Mouse (Mus musculus) spleen, adult 2 months (tissue): ENCODE results near the gene Akr1c19. TPM values are rescaled to one million over a fixed set of nuclear protein-coding genes. Genes with fewer than 3 reads are reported as not detected.

Source experiments
- DNase-seq, 2 experiments: peaks; one replicate each; pipeline versions ENCODE4 v3.0.0 to v3.0.0-alpha.2; 2012 to 2021; ENCODE audit warnings: low spot score in 2 of 2, low read depth in 1 of 2
- H3K27ac ChIP-seq: fragments of 200-500 bp; 2 replicates; pipeline ENCODE4 v1.5.1; 2012; ENCODE audit warnings: low read length, inconsistent platforms; ENCODE audit not compliant: insufficient read depth
- H3K27me3 ChIP-seq: fragments of 200-500 bp; 2 replicates; pipeline ENCODE4 v1.6.1; 2012; ENCODE audit warnings: mild to moderate bottlenecking, moderate library complexity, low read length, inconsistent platforms; ENCODE audit not compliant: control insufficient read depth, insufficient read depth
- H3K36me3 ChIP-seq: fragments of 200-500 bp; 2 replicates; pipeline ENCODE4 v1.6.1; 2012; ENCODE audit warnings: mild to moderate bottlenecking, low read length, inconsistent platforms; ENCODE audit not compliant: control insufficient read depth, insufficient read depth
- H3K4me1 ChIP-seq: fragments of 200-500 bp; 2 replicates; pipeline ENCODE4 v1.6.1; 2011; ENCODE audit warnings: inconsistent platforms; ENCODE audit not compliant: control insufficient read depth, insufficient read depth, insufficient read length
- H3K4me3 ChIP-seq: fragments of 200-500 bp; 2 replicates; pipeline ENCODE4 v1.5.1; 2011; ENCODE audit warnings: mild to moderate bottlenecking, inconsistent platforms; ENCODE audit not compliant: insufficient read depth, insufficient read length; ENCODE audit errors: extremely low read depth
- CTCF ChIP-seq: fragments of 200-500 bp; IDR thresholded peaks from 2 replicates; pipeline ENCODE4 v1.5.1; 2011; ENCODE audit warnings: mild to moderate bottlenecking, inconsistent platforms; ENCODE audit not compliant: insufficient read depth, insufficient read length, insufficient replicate concordance; ENCODE audit errors: extremely low read depth
- POLR2A ChIP-seq: fragments of 200-500 bp; IDR thresholded peaks from 2 replicates; pipeline ENCODE4 v1.6.1; 2011; ENCODE audit warnings: low read depth, low read length, inconsistent platforms
- WGBS: fragments of 180-500 bp; shearing (Covaris S2); methylation state at CpG from one replicate; pipeline ENCODE4 v1.1.7; 2018; 5-methylcytosine and 5-hydroxymethylcytosine counted together
- polyA plus RNA-seq: library from polyadenylated mRNA; depleted of rRNA; stranded (reverse); fragments of >200 nt; gene quantifications from 2 replicates; pipeline ENCODE4 v1.2.3, GENCODE M21; 2012; rRNA removed

The Akr1c19 gene
- polyA plus RNA-seq, 1 experiment: 0.22 TPM

- Histone ChIP-seq H3K36me3 (no peaks in the 10 kb centered on the region), H3K27me3 (no peaks in the 10 kb centered on the region), H3K4me1 (no peaks in the 10 kb centered on the region), H3K27ac (no peak overlapping the region), H3K4me3 (no peak overlapping the region)
- no peak for DNase-seq
- TF ChIP-seq CTCF: no peak
- no peak for TF ChIP-seq POLR2A
Measured at GRCm38 (mm10) chr13:4270860-4271259, 42.4 kb downstream of the Akr1c19 start.

- no peaks in the 10 kb centered on the region for H3K36me3 ChIP-seq
- no peak for DNase-seq
- H3K4me3 ChIP-seq: no peak overlapping the region
- WGBS: 78% methylated on average over 2 of the region's 2 CpGs
- no peak for TF ChIP-seq POLR2A
- no peak for TF ChIP-seq CTCF
- H3K27me3 ChIP-seq: no peaks in the 10 kb centered on the region
- H3K4me1 ChIP-seq: no peaks in the 10 kb centered on the region
- no peak overlapping the region for H3K27ac ChIP-seq
Measured at GRCm38 (mm10) chr13:4277526-4277925, 49.0 kb downstream of the Akr1c19 start.

DNA sequence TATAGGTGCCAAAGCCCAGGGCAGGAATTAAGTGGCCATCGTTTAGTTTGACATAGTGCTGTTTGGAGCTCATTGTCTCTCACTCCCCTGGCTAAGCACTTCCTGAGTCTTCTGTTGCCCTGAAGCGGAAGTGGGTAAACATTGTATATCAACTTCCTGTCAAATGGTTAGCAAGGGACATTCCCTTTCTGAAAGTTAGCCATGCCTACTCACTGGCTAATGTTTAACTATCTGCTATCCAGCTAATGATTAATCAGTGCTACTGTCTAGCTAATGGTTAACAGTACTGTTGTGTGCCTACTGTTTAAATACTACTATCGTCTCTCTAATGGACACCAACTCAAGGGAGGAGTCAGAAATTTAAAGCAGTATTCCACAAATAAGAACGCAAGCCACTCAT, 50.8 kb downstream of the Akr1c19 start, which contains the start of gene Akr1c12:
TSS of gene Akr1c12 (minus strand) at position 150 of the 400 bp plus-strand sequence.
- TF ChIP-seq CTCF (no peak), POLR2A (no peak)
- H3K4me3 ChIP-seq: no peak within 1 kb of the TSS; the same call in 1 of the 2 replicates
- no peaks in the 10 kb centered on the region for H3K36me3 ChIP-seq
- 51% methylated on average over 4 of the region's 4 CpGs for WGBS
- DNase-seq: no peak
- H3K27ac ChIP-seq: no peak within 1 kb of the TSS
- no peaks in the 10 kb centered on the region for H3K27me3 ChIP-seq
- H3K4me1 ChIP-seq: no peaks in the 10 kb centered on the region

DNA sequence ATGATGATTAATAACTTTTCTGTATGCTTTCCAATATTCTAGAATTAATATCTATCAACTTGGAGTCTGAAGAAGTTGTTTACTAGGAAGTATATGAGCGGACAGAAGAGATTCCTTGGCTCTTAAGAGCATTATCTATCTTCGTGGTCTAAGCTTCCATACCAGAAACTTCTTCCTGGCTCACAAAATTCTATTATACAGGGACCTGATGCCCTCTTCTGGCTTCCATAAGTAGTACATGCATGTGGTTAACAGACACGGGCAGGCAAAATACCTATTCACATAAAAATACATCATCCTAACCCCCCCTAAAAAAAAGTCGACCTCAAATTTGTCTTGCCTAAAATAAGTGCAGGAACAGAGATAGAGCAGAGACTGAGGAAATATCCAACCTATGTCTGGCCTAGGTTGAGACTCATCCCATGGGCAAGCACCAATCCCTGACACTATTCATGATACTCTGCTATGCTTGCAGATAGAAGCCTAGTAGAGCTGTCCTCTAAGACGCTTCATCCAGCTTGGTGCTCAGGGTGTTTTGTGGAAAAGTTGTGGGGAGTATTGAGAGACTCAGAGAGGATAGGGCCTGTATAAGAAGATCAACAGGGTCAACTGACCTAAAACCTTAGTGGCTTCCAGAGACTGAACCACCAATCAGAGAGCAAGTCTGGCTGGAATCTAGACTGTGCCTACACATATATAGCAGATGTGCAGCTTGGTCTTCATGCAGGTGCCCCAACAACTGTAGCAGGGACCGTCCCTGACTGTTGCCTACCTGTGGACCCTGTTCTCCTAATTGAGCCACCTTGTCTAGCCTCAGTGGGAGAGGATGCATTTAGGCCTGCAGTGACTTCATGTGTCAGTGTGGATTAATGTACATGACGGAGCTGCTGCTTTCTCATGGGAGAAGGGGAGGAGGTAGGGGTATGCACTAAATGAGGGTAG, 53.2 kb downstream of the Akr1c19 start:
- WGBS: 33% methylated on average over 7 of the region's 7 CpGs
- TF ChIP-seq CTCF (no peak), POLR2A (no peak)

GRCm38 (mm10) chr13:4296991-4297390, 68.5 kb downstream of the Akr1c19 start:
- no peak overlapping the region for H3K27ac ChIP-seq
- no peaks in the 10 kb centered on the region for H3K36me3 ChIP-seq
- H3K27me3 ChIP-seq: no peaks in the 10 kb centered on the region
- DNase-seq: no peak
- no peak overlapping the region for H3K4me3 ChIP-seq
- WGBS: 79% methylated on average over 4 of the region's 4 CpGs
- TF ChIP-seq CTCF (no peak), POLR2A (no peak)
- H3K4me1 ChIP-seq: no peaks in the 10 kb centered on the region

More for the DNA sequence above, 53.2 kb downstream of the Akr1c19 start:
- DNase-seq: no peak
- H3K4me1 ChIP-seq: no peaks in the 10 kb centered on the region
- H3K4me3 ChIP-seq: no peak overlapping the region
- no peaks in the 10 kb centered on the region for H3K36me3 ChIP-seq
- H3K27me3 ChIP-seq: no peaks in the 10 kb centered on the region
- no peak overlapping the region for H3K27ac ChIP-seq

Other genes starting within 250 kb of the Akr1c19 start
- 0.16 and 0.18 TPM in 2 replicates for gene Akr1c14, start 179.7 kb upstream of the Akr1c19 start, polyA plus RNA-seq
- not detected in 2 replicates for gene Akr1c18, start 78.0 kb upstream of the Akr1c19 start, polyA plus RNA-seq
- 1.4 and 1.8 TPM in 2 replicates for gene Akr1c13, start 37.5 kb upstream of the Akr1c19 start, polyA plus RNA-seq
- gene Akr1c12, start 50.7 kb downstream of the Akr1c19 start, polyA plus RNA-seq: 0.26 and 0.56 TPM in 2 replicates
- not detected in 2 replicates for gene Akr1c6, start 205.6 kb downstream of the Akr1c19 start, polyA plus RNA-seq